Mouse (Mus musculus): ENCODE data around the gene Gm2244.
"Not testable (repeated sequence)": the region's sequence is repeated elsewhere in the genome, so short reads cannot be mapped to it uniquely, and the experiment has no call there.

Gene Gm2244

DNA sequence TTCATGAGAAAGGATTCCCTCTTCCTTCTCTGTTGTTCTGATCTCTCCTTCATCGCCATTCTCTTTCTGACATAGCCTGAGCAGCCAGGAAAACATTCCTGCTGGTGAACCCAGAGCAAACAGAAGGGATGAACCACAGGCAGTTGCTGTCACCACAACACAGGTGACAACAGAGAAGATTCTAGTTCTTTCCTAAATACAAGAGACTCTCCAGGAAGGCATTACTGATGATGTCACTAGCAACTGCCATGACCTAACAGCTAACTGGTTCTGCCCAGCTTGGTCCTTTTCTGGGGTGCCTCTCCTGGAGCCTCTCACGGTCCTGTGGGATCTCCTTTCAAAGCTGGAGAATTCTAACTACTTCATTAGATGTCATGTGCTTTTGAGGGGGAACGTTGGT lies at the start of gene Gm2244:
TSS of gene Gm2244 (minus strand) at position 101 of the 400 bp plus-strand sequence.
- DNase-seq = not testable (repeated sequence)

DNA sequence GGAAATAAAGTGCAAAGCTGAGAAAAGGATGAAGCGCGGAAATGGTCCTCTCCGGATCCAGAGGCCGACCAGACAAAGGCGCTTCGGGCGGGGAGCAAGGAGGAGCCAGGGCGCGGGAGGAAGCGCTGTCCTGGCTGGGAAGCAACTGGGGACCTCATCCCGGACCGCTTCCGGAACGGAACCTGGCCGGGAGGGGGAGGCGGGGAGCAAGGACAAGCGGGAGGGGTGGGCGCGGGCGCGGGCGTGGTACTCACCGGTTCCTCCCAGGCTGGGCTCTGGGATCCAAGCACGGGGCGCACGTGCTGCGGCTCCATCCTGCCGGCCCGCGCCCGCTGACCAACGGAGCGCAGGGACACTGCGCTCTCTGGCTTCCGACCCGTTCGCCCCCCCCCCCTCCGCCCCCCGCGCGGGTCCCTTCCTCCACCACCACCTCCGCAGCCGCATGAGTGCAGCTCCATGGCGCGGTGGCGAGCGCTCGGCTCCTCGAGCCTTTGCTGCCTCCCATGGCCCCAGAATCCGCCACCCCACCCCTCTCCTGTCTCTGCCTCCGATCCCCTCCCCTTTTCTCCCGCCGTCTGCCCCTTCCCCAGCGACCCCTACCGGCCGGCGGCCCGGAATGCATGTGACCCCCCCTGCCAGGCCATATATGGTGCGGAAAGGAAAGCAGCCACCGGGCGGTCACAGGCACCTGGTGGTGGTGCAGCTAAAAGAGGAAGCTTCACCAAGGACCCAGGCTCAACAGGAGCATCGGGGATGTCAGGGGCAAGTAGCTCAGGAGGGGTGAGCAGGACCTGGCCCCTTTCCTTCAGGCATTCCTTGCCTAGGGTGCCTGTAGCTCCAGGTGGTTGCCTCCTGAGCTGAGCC lies 35.3 kb upstream of the Gm2244 start, which contains the start of gene Gm2237:
TSS of gene Gm2237 (minus strand) at position 332 of the 864 bp plus-strand sequence.
- peak; percentile 22 to 38 for DNase-seq

Data from cerebellum, postnatal 14 days (tissue).